Mouse (Mus musculus) limb, embryonic 14.5 days (tissue): Measurements from ENCODE around the gene Retreg1. TPM values are rescaled to one million over a fixed set of nuclear protein-coding genes. Genes with fewer than 3 reads are reported as not detected.

ENCODE experiments used
- ATAC-seq: fragments of 200-750 bp; cut with Nextera tagmentation; 2 replicates; pipeline ENCODE4 v1.8.0; 2017; ENCODE audit warnings: low read depth, moderate number of reproducible peaks, moderate TSS enrichment; ENCODE audit not compliant: low FRiP score
- DNase-seq: peaks from one replicate; pipeline ENCODE4 v3.0.0-alpha.2; 2015; ENCODE audit warnings: low spot score
- H3K27ac ChIP-seq: fragments of 300-500 bp; sonication (generic); replicated peaks from 2 replicates; pipeline ENCODE4 v1.5.1; 2014; ENCODE audit warnings: low read depth, mild to moderate bottlenecking, low read length, moderate library complexity, mixed read lengths
- H3K27me3 ChIP-seq: fragments of 300-500 bp; sonication (generic); 2 replicates; pipeline ENCODE4 v1.6.1; 2014; ENCODE audit warnings: low read length, mixed read lengths; ENCODE audit not compliant: control insufficient read depth, insufficient read depth
- H3K36me3 ChIP-seq: fragments of 300-500 bp; sonication (generic); 2 replicates; pipeline ENCODE4 v1.6.1; 2014; ENCODE audit warnings: mild to moderate bottlenecking, low read length, moderate library complexity, mixed read lengths; ENCODE audit not compliant: control insufficient read depth, insufficient read depth
- H3K4me1 ChIP-seq: fragments of 300-500 bp; sonication (generic); 2 replicates; pipeline ENCODE4 v1.6.1; 2014; ENCODE audit warnings: antibody characterized with exemption, low read length, mixed read lengths; ENCODE audit not compliant: control insufficient read depth, insufficient read depth
- H3K4me2 ChIP-seq: fragments of 300-500 bp; sonication (generic); replicated peaks from 2 replicates; pipeline ENCODE4 v1.6.1; 2014; ENCODE audit warnings: low read depth, mild to moderate bottlenecking, low read length, moderate library complexity; ENCODE audit not compliant: severe bottlenecking
- H3K4me3 ChIP-seq: fragments of 300-500 bp; sonication (generic); replicated peaks from 2 replicates; pipeline ENCODE4 v1.5.1; 2014; ENCODE audit warnings: low read length
- H3K9ac ChIP-seq: fragments of 300-500 bp; sonication (generic); 2 replicates; pipeline ENCODE4 v1.6.1; 2014; ENCODE audit warnings: mild to moderate bottlenecking, low read depth, low read length, moderate library complexity; ENCODE audit not compliant: severe bottlenecking
- H3K9me3 ChIP-seq: fragments of 300-500 bp; sonication (generic); 2 replicates; pipeline ENCODE4 v1.6.1; 2016; ENCODE audit warnings: low read length; ENCODE audit not compliant: control insufficient read depth
- POLR2A ChIP-seq: fragments of 200-500 bp; IDR thresholded peaks from 2 replicates; pipeline ENCODE4 v1.8.0; 2012; ENCODE audit warnings: inconsistent platforms, mild to moderate bottlenecking, moderate library complexity, borderline replicate concordance; ENCODE audit not compliant: insufficient read depth, insufficient read length; ENCODE audit errors: extremely low read depth
- WGBS: fragments of 180-500 bp; shearing (Covaris S2); extraction: QIAGEN DNeasy Blood & Tissue Kit; methylation state at CpG from one replicate; pipeline ENCODE4 v1.1.7; 2014; 5-methylcytosine and 5-hydroxymethylcytosine counted together
- polyA plus RNA-seq, 2 experiments: library from polyadenylated mRNA; depleted of rRNA in 1 of 2; stranded (reverse) in 1 of 2; unstranded in 1 of 2; fragments of >200 nt; fragmentation: Nextera tagmentation in 1 of 2; extraction: Ambion mirVana in 1 of 2; gene quantifications; 2 replicates each; pipeline versions ENCODE4 v1.2.1 to v1.2.3; 2012 to 2014

Gene Retreg1
- polyA plus RNA-seq, 2 experiments: 2.5 to 4.4 TPM

DNA sequence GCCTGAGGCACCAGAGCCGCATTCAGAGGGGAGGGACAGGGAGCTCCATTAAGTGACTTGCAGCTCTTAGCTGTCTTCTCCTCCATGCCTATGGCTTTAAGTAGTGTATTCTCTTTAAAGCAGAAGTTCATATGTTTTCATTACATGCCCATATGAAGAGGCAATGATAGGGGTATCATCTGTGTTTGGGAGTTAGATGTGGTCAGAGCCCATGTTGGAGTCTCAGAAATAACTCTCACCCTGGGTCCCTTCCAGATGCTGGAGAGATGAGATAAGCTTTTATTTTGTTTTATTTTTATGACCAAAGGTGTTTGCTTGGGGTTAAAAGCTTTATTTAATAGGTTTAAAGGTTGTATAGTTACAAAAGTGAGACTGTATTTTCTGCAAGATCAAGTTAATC, 67.9 kb downstream of the Retreg1 start:
- no peak for TF ChIP-seq POLR2A
- Histone ChIP-seq H3K4me2 (no peak overlapping the region), H3K36me3 (no peaks in the 10 kb centered on the region), H3K27ac (no peak overlapping the region), H3K4me1 (peaks cover 8% of the 10 kb centered on the region; the same call in 1 of the 2 replicates), H3K4me3 (no peak overlapping the region), H3K27me3 (no peaks in the 10 kb centered on the region), H3K9me3 (no peaks in the 10 kb centered on the region), H3K9ac (no peak overlapping the region)
- DNase-seq: no peak
- no peak for ATAC-seq
- WGBS: 85% methylated on average over 1 of the region's 1 CpGs

GRCm38 (mm10) chr15:25912911-25913310, 69.9 kb downstream of the Retreg1 start:
- DNase-seq: no peak

GRCm38 (mm10) chr15:25913659-25914058, 70.7 kb downstream of the Retreg1 start:
- H3K4me3 ChIP-seq: no peak overlapping the region
- no peak for DNase-seq
- 78% methylated on average over 9 of the region's 9 CpGs for WGBS
- 0 out of 2 replicates have a peak, but pooled peaks cover 6% of the 10 kb centered on the region for H3K4me1 ChIP-seq
- no peak for ATAC-seq
- TF ChIP-seq POLR2A: no peak
- H3K27me3 ChIP-seq: no peaks in the 10 kb centered on the region
- H3K4me2 ChIP-seq: no peak overlapping the region
- H3K9me3 ChIP-seq: no peaks in the 10 kb centered on the region
- no peaks in the 10 kb centered on the region for H3K36me3 ChIP-seq
- no peak overlapping the region for H3K27ac ChIP-seq
- H3K9ac ChIP-seq: no peak overlapping the region

More at GRCm38 (mm10) chr15:25912911-25913310, 69.9 kb downstream of the Retreg1 start:
- Histone ChIP-seq H3K9me3 (no peaks in the 10 kb centered on the region), H3K9ac (no peak overlapping the region), H3K4me2 (no peak overlapping the region), H3K27ac (no peak overlapping the region), H3K27me3 (no peaks in the 10 kb centered on the region), H3K4me3 (no peak overlapping the region), H3K4me1 (peaks cover 8% of the 10 kb centered on the region; the same call in 1 of the 2 replicates), H3K36me3 (no peaks in the 10 kb centered on the region)
- WGBS: 86% methylated on average over 7 of the region's 7 CpGs
- TF ChIP-seq POLR2A: no peak
- no peak for ATAC-seq

DNA sequence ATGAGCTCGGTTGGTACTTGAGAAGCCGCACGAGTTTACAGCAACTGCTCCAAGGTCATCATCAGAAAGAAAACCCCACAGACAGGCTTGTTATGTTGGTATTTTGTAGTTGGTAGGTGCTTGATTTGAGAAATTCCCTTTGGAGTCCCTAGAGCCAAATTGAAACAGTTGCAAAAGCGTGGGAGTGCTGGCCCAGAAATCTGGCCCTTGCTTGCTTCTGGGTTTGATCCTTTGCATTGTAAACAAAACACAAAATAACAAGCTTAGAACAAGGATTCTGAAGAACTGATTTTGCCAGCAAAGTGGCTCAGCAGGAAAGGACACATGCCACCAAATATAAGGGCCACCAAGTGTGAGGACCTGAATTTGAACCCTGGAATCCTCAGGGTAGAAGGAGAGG, 71.2 kb downstream of the Retreg1 start:
- Histone ChIP-seq H3K4me2 (no peak overlapping the region), H3K9me3 (no peaks in the 10 kb centered on the region), H3K9ac (no peak overlapping the region), H3K4me1 (0 out of 2 replicates have a peak, but pooled peaks cover 6% of the 10 kb centered on the region), H3K4me3 (no peak overlapping the region), H3K27ac (no peak overlapping the region), H3K27me3 (no peaks in the 10 kb centered on the region), H3K36me3 (no peaks in the 10 kb centered on the region)
- TF ChIP-seq POLR2A: no peak
- DNase-seq (no peak), ATAC-seq (no peak)
- 91% methylated on average over 4 of the region's 4 CpGs for WGBS

- H3K27me3 ChIP-seq: no peaks in the 10 kb centered on the region
- TF ChIP-seq POLR2A: no peak
- H3K9me3 ChIP-seq: no peaks in the 10 kb centered on the region
- ATAC-seq: no peak
- H3K9ac ChIP-seq: no peak overlapping the region
- no peak overlapping the region for H3K4me2 ChIP-seq
- DNase-seq: no peak
- H3K4me1 ChIP-seq: 0 out of 2 replicates have a peak, but pooled peaks cover 6% of the 10 kb centered on the region
- H3K27ac ChIP-seq: no peak overlapping the region
- whole genome bisulfite sequencing: 55% methylated on average over 10 of the region's 10 CpGs
- H3K4me3 ChIP-seq: no peak overlapping the region
- no peaks in the 10 kb centered on the region for H3K36me3 ChIP-seq
Observed at GRCm38 (mm10) chr15:25915013-25915412, 72.0 kb downstream of the Retreg1 start.

DNA sequence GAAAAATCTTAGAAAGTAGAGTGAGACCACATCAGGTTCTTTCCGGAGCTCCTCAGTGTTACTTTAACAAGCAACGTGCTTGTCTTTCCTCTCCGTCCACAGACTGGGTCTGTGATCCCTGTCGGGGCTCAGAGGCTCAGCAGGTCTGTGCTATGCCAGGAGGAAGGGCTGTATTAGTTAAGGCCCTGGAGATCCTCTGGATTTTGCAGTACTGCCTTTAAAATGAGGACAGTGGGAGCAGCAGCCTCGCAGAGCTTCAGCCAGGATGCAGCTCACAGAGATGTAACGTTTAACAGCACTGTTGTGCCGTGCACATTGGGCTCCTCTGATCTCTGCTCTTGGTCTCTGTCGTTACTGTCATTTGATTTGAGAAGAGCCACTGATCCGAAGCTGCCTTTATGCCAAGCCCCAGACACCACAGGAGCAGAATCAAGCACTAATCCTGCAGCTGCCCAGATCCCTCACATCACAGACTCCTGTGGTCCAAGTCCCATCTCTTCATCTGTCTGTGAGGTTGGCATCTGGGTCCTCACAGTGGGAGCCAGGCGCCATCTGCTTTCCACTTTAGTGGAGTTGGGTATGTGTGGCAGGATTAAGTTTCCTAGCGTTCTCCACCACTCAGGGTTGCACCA, 72.7 kb downstream of the Retreg1 start:
- H3K4me3 ChIP-seq: no peak overlapping the region
- DNase-seq: no peak
- H3K4me1 ChIP-seq: 0 out of 2 replicates have a peak, but pooled peaks cover 6% of the 10 kb centered on the region
- H3K27ac ChIP-seq: no peak overlapping the region
- H3K9ac ChIP-seq: no peak overlapping the region
- peak; percentile 30 for ATAC-seq
- no peak for TF ChIP-seq POLR2A
- no peaks in the 10 kb centered on the region for H3K9me3 ChIP-seq
- H3K4me2 ChIP-seq: no peak overlapping the region
- no peaks in the 10 kb centered on the region for H3K27me3 ChIP-seq
- H3K36me3 ChIP-seq: no peaks in the 10 kb centered on the region
- 58% methylated on average over 11 of the region's 11 CpGs for WGBS
